Mouse (Mus musculus): ENCODE results near the gene Afap1l2.

Gene Afap1l2

DNA sequence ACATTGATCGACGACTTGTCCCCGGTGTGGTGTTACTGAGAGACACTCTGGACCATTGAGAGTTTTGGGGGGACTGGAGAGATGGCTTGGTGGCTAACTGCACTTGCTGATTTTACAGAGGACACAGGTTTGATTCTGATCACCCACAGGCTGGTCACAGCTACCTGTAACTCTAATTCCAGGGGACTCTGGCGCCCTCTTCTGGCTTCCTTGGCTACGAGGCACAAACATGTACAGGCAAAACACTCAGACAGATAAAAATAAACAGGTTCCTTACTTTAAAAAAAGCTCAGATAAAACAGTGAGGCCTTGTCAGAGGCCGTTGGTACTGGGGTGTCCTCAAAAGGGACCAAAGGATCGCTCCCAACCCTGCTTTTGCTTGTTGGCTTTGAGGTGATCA lies 72.3 kb downstream of the Afap1l2 start:
- no peak for DNase-seq

DNA sequence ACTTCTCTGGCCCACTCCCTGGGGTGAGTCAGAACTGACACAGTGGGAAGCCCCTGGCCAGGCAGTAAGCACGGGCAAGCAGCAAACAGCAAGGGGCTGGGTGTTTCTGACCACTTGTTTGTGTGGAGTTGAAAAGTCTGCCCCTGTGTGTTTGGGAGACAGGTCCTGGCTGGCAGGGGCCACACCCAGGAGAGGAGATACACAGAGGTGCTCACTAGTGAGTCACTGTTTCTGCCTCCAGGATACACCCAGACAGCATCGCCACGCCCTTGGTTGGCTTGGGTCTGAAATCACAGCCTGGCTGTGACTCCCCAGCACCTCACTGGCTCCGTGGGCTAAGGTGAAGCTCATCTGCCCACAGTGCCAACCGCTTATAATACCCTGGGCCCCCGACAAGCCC lies 72.9 kb downstream of the Afap1l2 start:
- no peak for DNase-seq

DNA sequence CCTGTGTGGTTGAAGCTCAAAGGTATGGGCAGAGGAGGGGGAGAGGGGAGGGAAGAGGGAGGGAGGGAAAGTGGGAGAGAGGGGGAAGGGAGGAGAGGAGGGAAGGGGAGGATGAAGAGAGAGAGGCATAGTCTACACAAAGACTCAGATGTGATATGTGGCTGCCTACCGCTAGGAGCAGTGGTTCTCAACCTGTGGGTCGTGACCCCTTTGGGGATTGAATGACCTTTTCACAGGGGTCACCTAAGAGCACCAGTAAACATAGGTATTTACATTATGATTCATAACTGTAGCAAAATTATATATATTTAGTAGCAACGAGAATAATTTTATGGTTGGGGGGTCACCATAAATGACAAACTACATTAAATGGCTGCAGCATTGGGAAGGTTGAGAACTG lies 74.2 kb downstream of the Afap1l2 start:
- no peak for DNase-seq

DNA sequence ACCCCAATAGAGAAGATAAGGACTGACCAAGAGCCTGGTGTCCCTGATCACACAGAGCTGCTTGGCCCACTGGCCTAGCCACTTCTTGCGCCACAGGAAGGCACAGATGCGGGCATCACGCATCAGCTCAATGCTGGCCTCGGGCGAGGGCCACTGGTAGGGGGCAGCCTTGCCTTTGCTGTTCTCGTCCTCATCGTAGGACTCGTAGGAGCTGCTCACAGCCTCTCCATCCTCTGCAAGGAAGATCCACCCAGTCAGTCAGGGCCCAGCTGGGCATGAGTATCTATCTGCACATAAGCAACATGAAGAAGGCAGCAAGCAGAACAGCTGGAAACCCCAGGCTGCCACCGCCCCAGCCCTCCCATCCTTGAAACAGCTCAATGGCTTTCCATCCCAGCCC lies 78.0 kb downstream of the Afap1l2 start:
- DNase-seq = peak in 1 of 2 experiments; percentile 57

DNA sequence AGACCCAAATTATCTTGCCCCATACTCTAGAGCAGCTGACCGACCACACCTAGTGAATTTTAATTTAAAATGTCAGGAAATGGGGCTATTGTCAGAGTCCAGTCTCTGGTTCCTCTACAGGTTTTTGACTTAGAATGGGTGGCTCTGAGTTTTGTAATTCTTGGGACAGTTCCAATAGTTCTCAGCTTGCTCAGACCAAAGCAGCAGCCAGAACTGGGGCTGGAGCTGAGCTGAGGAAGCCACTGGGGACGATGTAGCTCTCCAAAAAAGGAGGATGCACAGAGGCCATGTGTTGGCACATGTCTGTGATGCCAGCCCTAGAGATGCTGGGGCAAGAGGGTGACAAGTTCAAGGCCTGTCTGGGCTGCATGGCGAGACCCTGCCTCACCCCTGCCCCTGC lies 78.6 kb downstream of the Afap1l2 start:
- no peak for DNase-seq

DNA sequence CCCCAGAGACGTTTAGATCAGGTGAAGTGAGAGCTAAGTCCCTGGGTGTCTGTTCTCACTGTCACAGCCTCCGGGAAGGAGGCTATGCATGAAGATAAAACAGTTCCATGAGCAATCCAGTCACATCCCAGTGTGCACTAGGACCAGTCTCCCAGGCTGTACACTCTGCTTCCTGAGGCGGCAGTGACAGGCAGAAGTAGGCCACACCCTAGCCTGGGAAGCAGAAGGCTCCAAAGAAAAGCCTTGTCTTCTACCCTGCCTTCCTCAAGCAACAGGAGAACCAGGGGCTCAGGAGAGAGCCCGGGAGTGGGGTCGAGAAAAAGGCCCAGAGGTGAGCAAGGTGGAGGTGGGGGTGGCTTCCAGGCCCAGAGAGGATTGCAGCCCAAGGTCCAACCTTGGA lies 86.3 kb downstream of the Afap1l2 start:
- no peak for DNase-seq

DNA sequence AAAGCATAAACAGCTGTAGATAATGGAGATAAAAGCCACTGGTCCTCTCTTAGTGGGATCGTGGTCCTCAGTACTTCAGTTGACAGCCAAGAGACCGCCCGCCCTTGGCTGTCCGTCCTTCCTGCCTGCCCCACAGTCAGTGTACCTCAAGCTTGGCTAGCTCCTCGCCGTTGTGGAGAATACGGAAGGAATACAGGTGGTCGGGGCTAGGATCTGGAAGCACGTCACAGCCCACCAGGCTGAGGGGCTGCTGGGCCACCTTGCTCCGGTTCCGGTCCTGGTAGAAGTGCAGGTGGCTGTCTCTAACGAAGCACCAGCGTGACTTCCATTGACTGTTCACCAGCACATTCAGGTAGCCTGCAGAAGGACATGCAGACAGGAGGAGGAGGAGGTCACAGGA lies 87.8 kb downstream of the Afap1l2 start:
- no peak for DNase-seq

DNA sequence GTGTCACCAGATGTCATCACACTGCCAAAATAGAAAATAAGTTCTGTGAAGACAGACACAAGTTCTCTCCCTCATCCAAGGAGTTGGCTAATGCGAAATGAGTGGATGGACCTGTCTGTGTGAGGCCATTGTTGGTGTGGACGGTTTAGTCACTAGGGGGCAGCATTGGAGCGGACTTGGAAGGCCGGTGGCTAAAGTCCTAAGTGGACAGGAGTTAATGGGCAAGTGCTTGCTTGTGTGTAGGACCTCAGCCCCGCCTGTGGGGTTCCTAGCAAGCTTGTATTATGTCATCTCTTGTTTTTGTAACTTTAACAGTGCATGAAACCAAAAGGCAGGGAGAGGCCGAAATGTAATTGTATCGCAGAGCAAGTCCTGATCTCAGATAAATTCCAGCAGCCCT lies 88.4 kb downstream of the Afap1l2 start:
- peak; percentile 89 to 91 for DNase-seq

DNA sequence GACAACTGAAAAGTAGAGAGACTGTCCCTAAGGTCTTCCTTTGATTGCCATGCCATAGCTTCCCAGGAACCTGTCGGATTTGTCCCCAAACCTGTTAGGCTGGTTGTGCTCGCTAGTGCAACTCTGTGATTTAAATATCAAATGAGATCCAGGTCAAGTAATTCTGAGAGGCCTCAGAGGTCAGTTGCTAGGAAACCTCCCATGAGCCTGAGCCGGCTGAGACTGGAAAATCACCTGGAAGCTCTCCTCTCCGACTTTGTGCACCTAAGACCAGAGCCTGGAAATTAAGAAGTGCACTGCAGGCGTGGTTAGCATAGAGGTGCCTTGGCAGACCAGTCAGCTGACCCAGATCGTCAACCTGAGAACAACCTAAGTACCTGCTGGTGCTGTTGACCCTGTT lies 92.9 kb downstream of the Afap1l2 start:
- DNase-seq = peak; percentile 54 to 71

DNA sequence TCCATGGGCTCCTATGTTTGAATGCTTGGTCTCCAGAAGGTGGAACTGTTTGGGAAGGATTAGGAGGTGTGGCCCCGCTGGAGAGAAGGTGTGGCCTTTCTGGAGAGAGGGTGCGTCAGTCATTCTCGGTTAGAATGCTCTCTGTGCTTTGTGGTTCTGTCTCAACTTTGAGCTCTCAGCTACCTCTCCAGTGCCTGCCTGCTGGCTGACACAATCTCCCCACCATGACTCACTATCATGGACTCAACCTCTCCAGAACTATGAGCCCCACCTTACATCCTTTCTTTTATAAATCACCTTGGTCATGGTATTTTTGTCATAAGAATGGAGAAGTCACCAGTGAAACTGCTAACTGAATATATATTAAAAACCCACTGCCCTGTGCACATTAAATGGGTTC lies 93.4 kb downstream of the Afap1l2 start:
- no peak for DNase-seq

DNA sequence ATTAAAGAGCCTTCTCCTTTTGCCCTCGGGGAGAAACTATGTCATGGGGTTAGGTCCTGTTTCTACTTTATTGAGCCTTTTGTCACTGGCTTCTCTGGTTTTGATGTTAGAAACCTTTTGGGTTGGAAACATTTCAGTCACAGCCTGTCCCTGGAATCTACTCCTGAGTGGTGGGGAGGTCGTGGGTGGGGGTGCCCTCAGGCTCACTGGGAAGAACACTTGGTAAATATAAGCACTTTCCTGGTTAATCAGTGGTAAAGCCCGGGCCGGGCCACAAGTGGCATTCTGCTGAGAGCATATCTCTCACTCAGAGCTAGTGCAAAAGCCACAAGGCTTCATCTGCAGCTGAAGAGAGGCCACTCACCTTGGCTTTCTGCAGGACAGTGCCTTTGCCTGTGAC lies 94.3 kb downstream of the Afap1l2 start:
- peak in 1 of 2 experiments; percentile 59 for DNase-seq

DNA sequence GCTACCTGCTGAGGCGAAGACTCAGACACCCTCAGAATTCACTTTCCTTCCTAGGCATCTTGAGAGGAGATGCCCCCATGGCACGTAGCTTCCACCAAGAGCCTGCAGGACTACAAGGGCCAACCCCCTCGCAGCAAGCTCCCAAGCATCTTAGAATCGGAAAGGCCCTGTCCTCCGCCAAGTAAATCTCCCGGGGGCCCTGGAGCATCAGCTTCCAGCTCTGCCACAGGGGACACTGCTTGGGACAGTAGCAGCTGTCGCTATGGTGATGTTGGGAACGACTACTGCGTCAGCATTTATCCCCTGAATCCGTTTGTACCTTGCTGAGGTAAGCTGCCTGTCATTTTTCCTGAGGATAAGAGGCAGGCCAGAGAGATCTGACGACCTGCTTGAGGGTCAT lies 97.5 kb downstream of the Afap1l2 start:
- DNase-seq = no peak

DNA sequence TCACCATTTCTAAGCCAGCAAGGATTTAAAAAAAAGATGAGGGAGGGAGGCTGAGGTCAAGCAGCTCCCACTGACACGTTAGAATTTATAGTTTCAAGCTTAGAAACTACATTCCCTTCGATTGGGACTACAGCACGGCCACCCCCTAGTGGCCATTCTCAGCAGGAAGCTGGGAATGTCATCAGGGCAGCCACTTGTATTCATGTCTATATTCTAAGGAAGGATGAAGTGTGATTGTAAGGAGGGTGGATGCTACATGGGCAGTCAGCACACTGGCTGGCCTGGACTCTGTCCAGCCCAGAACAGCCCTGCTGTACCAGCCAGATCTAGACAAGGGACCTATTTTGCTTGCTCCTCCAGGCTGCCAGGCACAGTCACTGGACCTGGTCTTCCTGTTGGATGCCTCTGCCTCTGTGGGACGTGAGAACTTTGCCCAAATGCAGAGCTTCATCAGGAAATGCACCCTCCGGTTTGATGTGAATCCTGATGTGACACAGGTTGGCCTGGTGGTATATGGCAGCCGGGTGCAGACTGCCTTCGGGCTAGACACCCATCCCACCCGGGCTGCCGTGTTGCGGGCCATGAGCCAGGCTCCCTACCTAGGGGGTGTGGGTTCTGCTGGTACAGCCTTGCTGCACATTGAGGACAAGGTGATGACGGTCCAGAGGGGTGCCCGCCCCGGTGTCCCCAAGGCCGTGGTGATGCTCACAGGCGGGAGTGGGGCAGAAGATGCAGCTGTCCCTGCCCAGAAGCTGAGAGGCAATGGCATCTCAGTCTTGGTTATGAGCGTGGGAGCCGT lies 99.4 kb downstream of the Afap1l2 start:
- peak; percentile 61 to 62 for DNase-seq

DNA sequence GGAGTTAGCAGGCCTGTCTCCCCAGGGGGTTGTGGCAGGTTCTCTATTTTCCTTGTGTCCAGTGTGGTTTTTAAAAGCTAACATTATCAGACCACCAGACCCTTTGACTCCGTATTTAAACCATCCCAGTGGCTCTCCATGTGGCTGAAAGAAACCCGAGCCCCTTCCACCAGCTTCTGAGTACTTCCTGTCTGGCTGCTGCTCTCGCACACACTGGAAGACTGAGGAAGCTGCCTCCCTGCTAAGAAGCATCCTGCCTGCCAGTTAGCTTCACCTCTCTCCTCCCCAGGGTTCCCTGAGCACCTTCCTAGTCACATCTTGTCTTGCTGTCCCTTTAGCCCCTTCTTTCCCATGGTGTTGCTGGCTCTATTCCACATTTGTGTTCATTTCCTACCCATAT lies 100.2 kb downstream of the Afap1l2 start:
- DNase-seq = no peak

DNA sequence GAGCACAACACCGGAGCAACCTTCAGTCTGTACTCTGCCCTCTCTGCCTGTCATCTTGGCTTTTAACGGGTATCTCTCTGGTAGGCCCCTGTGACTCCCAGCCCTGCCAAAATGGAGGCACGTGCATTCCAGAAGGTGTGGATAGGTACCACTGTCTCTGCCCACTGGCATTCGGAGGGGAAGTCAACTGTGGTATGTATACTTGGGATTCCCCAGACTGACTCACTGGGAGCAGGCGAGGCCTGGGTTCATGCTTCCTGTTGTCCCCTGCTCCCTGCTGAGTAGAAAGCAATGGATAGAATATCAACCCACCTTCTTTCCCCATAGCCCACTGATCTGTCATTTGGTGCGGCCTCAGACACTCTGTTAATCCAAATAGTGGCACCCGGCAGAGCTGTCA lies 102.6 kb downstream of the Afap1l2 start:
- DNase-seq = no peak

DNA sequence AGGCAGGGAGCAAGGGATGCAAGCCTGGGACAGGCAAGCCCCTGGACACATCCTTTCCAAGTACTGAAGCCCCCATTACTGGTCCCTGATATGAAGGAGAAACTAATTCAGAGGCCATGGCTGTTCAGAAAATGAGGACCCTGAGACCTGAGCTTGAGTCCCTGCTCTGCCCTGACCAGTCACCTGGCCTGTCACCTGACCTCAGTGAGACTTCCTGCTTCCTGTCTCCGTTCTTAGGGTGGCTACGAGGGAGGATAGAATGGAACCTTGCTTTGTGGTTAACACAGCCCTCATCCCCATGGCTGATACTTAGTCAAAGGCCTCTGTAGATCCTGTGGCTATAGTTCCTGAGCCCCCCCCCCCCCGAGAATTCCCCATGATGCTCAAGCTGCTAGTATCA lies 103.9 kb downstream of the Afap1l2 start:
- no peak for DNase-seq

DNA sequence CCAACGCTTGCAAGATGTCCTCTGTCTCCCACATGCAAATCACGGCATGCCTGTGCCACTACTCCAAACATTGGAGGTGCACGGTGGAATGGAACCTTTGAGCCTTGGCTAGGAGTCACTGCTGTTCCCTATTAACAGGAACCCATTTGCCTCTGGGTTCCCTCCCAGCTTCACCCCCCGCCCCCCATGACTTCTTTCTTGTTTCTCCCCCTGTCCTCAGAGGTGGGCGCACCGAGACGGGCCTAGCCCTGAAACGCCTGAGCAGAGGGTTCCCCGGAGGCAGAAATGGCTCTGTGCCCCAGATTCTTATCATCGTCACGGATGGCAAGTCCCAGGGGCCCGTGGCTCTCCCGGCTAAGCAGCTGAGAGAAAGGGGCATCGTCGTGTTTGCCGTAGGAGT lies 110.4 kb downstream of the Afap1l2 start:
- DNase-seq = no peak

DNA sequence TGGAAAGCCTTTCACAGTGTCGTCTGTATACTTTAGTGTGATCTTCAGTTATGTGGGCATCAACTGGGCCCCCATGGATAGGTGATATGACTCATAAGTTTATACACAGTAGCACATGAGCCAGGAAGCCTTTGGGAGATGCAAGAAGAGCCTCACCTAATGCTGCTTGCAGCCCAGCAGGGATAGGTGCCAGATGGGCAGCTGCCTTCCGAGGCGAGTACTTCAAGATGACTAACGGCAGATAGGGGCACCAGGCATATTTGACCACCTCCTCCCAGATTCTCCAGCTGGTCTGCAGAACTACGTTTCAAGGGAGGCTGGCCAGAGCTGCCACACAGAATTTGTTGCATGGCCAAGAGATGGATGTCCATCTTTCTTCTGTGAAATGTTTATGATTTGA lies 114.7 kb downstream of the Afap1l2 start:
- no peak for DNase-seq

DNA sequence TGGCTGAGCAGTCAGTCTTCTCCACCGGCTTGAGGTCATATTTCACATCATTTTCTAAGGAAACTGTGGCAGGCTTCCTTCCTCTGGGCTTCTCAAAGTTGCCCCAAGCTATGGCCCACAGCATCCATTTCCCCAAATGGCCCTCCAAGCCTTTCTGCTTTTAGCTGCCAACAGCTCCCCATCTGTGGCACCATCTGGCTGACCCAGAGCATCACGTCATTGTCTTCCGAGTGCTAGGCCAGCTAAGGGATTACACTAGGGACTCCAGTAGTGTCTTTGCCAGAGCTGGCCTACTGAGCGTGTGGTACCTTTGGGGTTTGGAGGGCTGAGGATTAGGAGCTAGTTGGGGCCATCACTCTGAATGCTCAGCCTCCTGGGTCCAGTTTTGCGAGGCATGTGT lies 115.4 kb downstream of the Afap1l2 start:
- no peak for DNase-seq

DNA sequence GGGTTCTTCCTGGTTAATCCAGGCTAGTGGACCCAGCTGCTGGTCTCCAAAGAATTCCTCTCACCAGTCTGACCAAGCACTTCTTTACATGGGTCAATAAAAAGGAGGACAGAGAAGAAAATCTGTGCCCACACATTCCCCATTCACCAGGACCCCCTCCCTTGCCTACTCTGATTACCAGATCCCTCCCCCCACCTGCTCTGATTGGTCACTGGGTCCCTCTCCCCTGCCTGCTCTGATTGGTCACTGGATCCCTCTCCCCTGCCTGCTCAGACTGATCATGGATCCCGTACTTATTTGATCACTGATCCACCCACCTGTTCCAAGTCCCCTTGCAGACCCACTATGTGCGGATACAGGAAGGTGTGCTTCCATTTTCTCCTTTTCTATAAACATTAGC lies 116.6 kb downstream of the Afap1l2 start:
- no peak for DNase-seq

DNA sequence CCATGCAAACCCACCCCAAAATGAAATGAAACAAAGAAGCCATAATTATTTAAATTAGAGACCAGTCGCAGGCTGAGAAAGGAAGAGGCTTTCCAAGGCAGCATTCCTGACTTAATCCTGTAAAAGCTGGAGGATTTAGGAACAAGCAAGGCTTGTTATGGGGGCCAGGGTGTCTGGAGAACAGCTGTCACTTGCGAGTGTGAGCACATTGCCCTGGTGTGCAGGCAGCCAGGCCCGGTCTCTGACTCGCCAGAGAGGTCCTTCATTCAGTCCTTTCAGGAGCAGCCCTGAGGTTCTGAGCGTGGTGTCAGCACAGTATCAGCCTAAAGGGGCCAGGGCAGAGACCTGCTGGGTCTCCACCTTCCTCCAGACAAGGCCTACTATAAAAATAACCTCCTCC lies 119.4 kb downstream of the Afap1l2 start:
- DNase-seq = no peak

DNA sequence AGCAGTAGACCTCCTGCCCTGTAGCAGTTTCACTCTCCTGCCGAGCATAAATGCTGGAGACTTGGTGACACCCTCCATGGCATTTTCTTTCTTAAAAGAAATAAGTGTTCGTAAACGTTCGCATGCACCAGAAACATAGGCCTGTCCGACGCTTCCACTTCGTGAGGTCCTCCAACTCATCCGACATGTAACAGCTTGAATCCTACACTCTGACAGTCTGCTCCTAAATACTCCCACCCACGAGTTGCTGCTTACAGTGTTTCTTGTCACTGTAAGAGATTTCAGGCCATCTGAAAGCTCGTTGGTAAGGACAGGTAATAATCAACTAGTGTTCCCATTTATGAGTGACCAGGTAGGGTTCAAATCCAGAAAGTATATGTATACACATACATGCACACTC lies 120.1 kb downstream of the Afap1l2 start:
- DNase-seq = no peak

DNA sequence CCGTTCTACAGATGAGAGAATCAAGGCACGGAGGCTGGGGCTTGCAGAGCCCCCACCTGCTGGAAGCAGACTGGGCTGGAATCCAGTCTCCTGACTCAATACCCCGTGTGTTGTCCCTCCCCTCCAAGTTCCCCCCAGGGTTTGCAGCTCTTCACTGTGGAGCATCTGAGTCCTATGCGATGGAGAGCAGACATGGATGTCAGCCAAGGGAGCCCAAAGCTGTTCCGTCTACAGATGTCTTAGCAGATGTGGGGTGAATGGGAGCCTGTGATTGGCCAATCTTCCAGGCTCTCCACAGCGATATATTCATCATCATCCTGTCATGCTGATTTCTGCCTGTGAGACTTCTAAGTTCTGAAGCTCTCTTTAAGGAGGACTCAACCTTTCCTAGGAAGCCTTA lies 130.7 kb downstream of the Afap1l2 start:
- no peak for DNase-seq

DNA sequence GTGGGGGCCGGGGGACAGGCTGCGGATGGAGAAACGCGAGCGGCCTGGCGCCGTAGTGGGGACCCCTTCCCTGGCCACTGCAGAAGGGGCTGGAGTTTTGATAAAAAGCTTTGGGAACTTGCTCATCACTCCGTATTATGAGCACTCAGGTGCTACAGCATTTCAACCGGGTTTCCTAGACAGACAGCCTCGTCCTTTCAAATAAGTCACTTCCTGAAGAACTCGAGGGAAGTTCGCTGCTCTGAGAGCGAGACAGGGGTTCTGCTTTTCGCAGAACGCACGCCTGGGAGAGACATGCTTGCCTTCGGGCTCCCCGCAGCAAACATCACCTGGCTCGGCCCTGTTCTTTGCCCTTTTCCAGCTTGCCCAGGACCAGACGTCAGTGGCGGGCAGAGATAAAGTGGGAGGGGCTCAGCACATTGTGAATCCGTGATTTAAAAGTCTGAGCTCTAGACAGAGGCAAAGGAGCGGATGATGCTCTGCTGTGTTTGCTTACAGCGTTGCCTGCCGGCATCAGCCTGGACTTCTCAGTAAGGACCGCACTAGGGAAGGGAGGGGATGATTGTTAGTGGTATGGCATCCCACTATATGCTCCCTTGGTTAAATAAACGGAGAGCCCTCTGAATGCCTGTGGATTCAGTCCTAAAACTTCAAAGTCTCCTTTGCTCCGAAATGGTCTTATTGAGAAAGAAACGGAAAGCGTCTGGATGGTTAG lies 133.3 kb downstream of the Afap1l2 start:
- DNase-seq = no peak
